Mouse (Mus musculus): ENCODE measurements around the gene Fam98a.

- TF ChIP-seq CTCF (IDR thresholded peaks at IDR 0.05; ENCODE audit: control insufficient read depth, insufficient read depth, insufficient read length) (no peak), CEBPB (IDR thresholded peaks at IDR 0.05; ENCODE audit: low read depth) (no peak), MYOG (IDR thresholded peaks at IDR 0.05; ENCODE audit: control insufficient read depth, extremely low read depth, insufficient read length) (no peak), USF1 (IDR thresholded peaks at IDR 0.05; ENCODE audit: low read depth) (no peak), MAX (IDR thresholded peaks at IDR 0.05) (no peak)
These were observed 22.4 kb downstream of the Fam98a start for GRCm38 (mm10) chr17:75529222-75529935.
